Mouse (Mus musculus): ENCODE data around the gene Tecr. TPM values are rescaled to one million over a fixed set of nuclear protein-coding genes. Genes with fewer than 3 reads are reported as not detected.
A peak's percentile ranks its signal among the peaks of the same experiment; 100 is the strongest.

Tecr gene
- total RNA-seq, 2 experiments from 2014 or later: 190 to 301 TPM

DNA sequence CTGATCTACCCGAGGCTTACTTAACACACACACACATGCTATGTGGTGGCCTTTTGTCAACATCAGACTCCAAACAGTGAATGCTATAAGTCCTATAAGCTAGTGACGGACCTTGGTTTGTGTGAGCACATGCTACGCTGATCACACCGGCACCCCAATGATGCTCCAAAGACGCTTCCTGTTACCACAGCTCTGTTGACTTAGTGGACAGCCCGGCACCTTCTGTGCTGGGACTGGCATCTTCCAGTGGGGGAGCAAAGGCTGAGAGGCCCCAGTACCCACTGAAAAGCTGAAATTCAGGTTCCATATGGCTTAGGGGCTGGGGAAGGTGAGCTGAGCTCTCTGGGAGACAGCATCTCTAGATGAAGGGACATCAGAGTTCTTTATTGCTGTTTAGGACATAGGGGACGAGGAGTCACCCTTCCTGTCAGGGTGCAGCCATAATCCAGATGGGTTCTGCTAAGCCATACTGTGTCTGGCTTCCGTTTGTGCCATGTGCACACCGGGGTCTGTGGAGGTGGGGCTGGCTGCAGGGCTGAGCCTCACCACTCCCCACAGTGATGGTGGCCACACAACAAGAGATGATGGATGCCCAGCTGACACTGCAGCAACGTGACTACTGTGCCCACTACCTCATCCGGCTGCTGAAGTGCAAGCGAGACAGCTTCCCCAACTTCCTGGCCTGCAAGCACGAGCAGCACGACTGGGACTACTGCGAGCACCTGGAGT is 37.3 kb downstream of the Tecr start:
- ATAC-seq (replicated peaks; ENCODE audit: low FRiP score, poor library complexity, severe bottlenecking): no peak

GRCm38 (mm10) chr8:83569165-83569564 is 38.6 kb downstream of the Tecr start:
- no peak for ATAC-seq (replicated peaks; ENCODE audit: low FRiP score, poor library complexity, severe bottlenecking)

GRCm38 (mm10) chr8:83568755-83569154 is 39.0 kb downstream of the Tecr start:
- no peak for ATAC-seq (replicated peaks; ENCODE audit: low FRiP score, poor library complexity, severe bottlenecking)

GRCm38 (mm10) chr8:83568128-83568527 is 39.6 kb downstream of the Tecr start:
- ATAC-seq (replicated peaks; ENCODE audit: low FRiP score, poor library complexity, severe bottlenecking): no peak

- no peak for ATAC-seq (replicated peaks; ENCODE audit: low FRiP score, poor library complexity, severe bottlenecking)
Measured at GRCm38 (mm10) chr8:83567668-83568067, 40.1 kb downstream of the Tecr start.

GRCm38 (mm10) chr8:83566469-83567395 is 41.0 kb downstream of the Tecr start, which contains the start of gene Ndufb7:
TSS of gene Ndufb7 (plus strand) at chr8:83566671.
- ATAC-seq (replicated peaks; ENCODE audit: low FRiP score, poor library complexity, severe bottlenecking): peak; percentile 84

GRCm38 (mm10) chr8:83565731-83566375 is 41.9 kb downstream of the Tecr start:
- ATAC-seq (replicated peaks; ENCODE audit: low FRiP score, poor library complexity, severe bottlenecking): peak; percentile 75

- no peak for ATAC-seq (replicated peaks; ENCODE audit: low FRiP score, poor library complexity, severe bottlenecking)
Measured at GRCm38 (mm10) chr8:83563246-83563645, 44.5 kb downstream of the Tecr start.

GRCm38 (mm10) chr8:83562669-83563068 is 45.1 kb downstream of the Tecr start:
- peak; percentile 40; the same call in 1 of the 2 replicates for ATAC-seq (replicated peaks; ENCODE audit: low FRiP score, poor library complexity, severe bottlenecking)

DNA sequence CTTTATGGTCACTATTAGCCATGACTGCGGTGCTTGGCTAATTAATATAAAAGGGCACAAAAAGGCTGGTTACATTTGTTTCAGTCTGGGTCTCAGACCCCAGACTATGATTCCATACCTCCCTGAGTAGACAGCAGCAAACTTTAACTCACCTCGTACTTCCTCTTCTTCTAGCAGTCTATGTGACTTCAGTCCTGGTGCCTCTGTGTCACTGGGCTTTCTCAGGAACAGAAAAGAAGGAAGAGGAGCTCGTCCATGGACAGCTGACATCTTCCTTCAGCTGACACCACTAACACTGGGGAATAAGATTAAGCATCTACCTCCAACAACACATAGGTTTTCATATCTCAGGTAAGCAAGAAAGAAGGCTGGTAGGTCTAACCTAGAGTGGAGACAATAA is 72.0 kb downstream of the Tecr start, which contains the start of gene Olfr370:
TSS of gene Olfr370 (plus strand) at position 45 of the 400 bp plus-strand sequence.
- no peak for ATAC-seq (replicated peaks; ENCODE audit: low FRiP score, poor library complexity, severe bottlenecking)

DNA sequence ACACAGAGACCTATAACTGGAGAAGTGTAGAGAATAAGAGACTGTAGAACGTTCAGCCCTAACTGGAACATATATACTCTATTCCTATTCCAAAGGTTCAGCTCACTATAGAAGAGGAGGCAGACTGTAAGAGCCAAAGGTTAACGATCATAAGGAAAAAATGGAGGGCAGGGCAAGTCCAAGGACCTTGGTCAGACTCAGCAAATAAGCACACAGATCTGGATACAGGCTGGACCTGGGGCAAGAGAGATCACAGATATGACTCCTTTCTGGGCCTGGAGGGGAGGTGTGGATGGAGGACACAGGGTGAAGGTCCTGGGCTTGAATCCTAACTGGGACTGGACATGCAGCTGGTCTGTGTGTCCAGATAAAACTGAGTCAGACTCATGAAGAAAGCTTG is 73.0 kb downstream of the Tecr start:
- ATAC-seq (replicated peaks; ENCODE audit: low FRiP score, poor library complexity, severe bottlenecking): no peak

Other genes with a start within 250 kb of the Tecr start
- 5.8 and 8.0 TPM in 2 replicates for gene Clgn, start 218.1 kb downstream of the Tecr start, total RNA-seq (2015; ENCODE audit: low replicate concordance)
- gene Clgn, start 218.1 kb downstream of the Tecr start, total RNA-seq (2017; ENCODE audit: low replicate concordance): 4.9 and 10.9 TPM in 2 replicates
- gene Scoc, start 149.6 kb downstream of the Tecr start, total RNA-seq (2015; ENCODE audit: low replicate concordance): 136 and 184 TPM in 2 replicates
- 126 and 141 TPM in 2 replicates for gene Scoc, start 149.6 kb downstream of the Tecr start, total RNA-seq (2017; ENCODE audit: low replicate concordance)
- not detected in 2 replicates for gene Olfr370, start 72.2 kb downstream of the Tecr start, total RNA-seq (2015; ENCODE audit: low replicate concordance)
- not detected in 2 replicates for gene Olfr370, start 72.2 kb downstream of the Tecr start, total RNA-seq (2017; ENCODE audit: low replicate concordance)
- gene Ndufb7, start 41.3 kb downstream of the Tecr start, total RNA-seq (2015; ENCODE audit: low replicate concordance): 90.1 and 119 TPM in 2 replicates
- 75.9 and 125 TPM in 2 replicates for gene Ndufb7, start 41.3 kb downstream of the Tecr start, total RNA-seq (2017; ENCODE audit: low replicate concordance)
- 56.2 and 59.5 TPM in 2 replicates for gene Dnajb1, start 222 bp upstream of the Tecr start, total RNA-seq (2015; ENCODE audit: low replicate concordance)
- gene Dnajb1, start 222 bp upstream of the Tecr start, total RNA-seq (2017; ENCODE audit: low replicate concordance): 58.9 and 62.4 TPM in 2 replicates
- 2.9 and 5.9 TPM in 2 replicates for gene Gipc1, start 44.7 kb upstream of the Tecr start, total RNA-seq (2015; ENCODE audit: low replicate concordance)
- 9.3 and 12.5 TPM in 2 replicates for gene Gipc1, start 44.7 kb upstream of the Tecr start, total RNA-seq (2017; ENCODE audit: low replicate concordance)
- not detected in 2 replicates for gene Ptger1, start 58.7 kb upstream of the Tecr start, total RNA-seq (2015; ENCODE audit: low replicate concordance)
- gene Ptger1, start 58.7 kb upstream of the Tecr start, total RNA-seq (2017; ENCODE audit: low replicate concordance): 0.13 TPM in 1 of 2 replicates, not detected in the other
- 12.6 and 25.9 TPM in 2 replicates for gene Pkn1, start 91.2 kb upstream of the Tecr start, total RNA-seq (2015; ENCODE audit: low replicate concordance)
- gene Pkn1, start 91.2 kb upstream of the Tecr start, total RNA-seq (2017; ENCODE audit: low replicate concordance): 9.2 and 11.0 TPM in 2 replicates
- 86.5 and 90.1 TPM in 2 replicates for gene Ddx39, start 107.2 kb upstream of the Tecr start, total RNA-seq (2015; ENCODE audit: low replicate concordance)
- gene Ddx39, start 107.2 kb upstream of the Tecr start, total RNA-seq (2017; ENCODE audit: low replicate concordance): 47.4 and 93.2 TPM in 2 replicates
- 34.8 and 54.8 TPM in 2 replicates for gene Adgre5, start 133.4 kb upstream of the Tecr start, total RNA-seq (2015; ENCODE audit: low replicate concordance)
- 28.8 and 29.0 TPM in 2 replicates for gene Adgre5, start 133.4 kb upstream of the Tecr start, total RNA-seq (2017; ENCODE audit: low replicate concordance)

All from erythroid progenitor cell, adult 5-6 weeks (primary cell).